ENCODE assay signal across 8 mouse cellular contexts in the genomic region with DNA sequence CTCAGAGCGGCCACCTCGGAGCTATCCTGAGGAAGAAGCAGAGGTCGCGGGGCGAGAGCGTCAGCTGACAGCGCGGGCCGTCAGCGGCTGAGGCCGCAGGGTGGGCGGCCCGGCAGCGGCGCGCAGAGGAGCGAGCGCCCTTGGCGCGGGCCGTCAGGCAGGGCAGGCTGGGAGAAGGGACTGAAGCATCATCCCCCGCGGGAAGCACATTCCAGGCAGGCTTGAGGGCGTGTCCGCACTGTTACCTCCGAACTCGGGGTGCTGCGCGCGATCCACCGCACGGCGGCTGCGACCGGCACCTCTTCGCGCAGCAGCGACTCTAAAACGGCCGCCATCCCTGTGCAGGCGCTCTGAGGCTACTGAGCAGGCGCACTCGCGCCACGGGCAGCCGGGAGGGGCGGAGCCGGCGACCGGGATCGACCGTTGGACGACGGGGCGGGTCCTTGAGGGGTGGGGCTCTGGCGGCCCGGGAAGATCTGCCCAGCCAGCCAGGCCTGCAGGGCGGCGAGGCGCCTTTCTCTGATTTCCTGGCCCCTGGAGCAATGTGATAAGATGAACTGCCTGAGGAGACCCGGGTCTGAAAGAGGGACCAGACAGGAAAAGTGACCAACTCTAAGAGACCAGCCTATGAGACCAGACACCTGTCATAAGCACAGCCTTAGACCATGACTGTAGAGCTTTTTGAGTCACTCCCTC.
DNase-seq lines count a peak whose midpoint lies in the region; ATAC-seq lines count a peak whose summit lies in the region.

No protein-coding gene starts in this region.

- no peaks in the 10 kb centered on the region for H3K9me3 ChIP-seq in hindbrain, embryonic 11.5 days (ENCODE audit: control insufficient read depth, low read length)

- H3K27ac ChIP-seq in hindbrain, embryonic 11.5 days (ENCODE audit: low read depth, low read length): peak overlapping the region; percentile 92

- H3K9ac ChIP-seq in hindbrain, embryonic 11.5 days (ENCODE audit: low read depth, low read length): peak overlapping the region; percentile 91

- H3K27me3 ChIP-seq in hindbrain, embryonic 11.5 days (ENCODE audit: control insufficient read depth, insufficient read depth, low read length): no peaks in the 10 kb centered on the region

- peak; percentile 97 for ATAC-seq in frontal cortex, adult (ENCODE audit: low TSS enrichment)
- peak; percentile 98 for ATAC-seq in hindbrain, embryonic 11.5 days (ENCODE audit: low FRiP score)

- peak overlapping the region; percentile 94 for H3K4me2 ChIP-seq in hindbrain, embryonic 11.5 days (replicated peaks; ENCODE audit: low read depth, low read length)

- no peaks in the 10 kb centered on the region for H3K36me3 ChIP-seq in hindbrain, embryonic 11.5 days (ENCODE audit: control insufficient read depth, insufficient read depth, low read length)

- DNase-seq in MEL-GATA-1-ER (ENCODE audit: extremely low read depth, low read depth): peak; percentile 73
- peak; percentile 90 for DNase-seq in cerebellum, adult 8-10 months
- peak; percentile 95 for DNase-seq in hindbrain, embryonic 11.5 days (ENCODE audit: low spot score)
- DNase-seq in layer of hippocampus, postnatal 10 days (ENCODE audit: low spot score in 2 of 2): peak; percentile 85 to 92
- DNase-seq in lung, postnatal 10 days: peak; percentile 97
- DNase-seq in ovary, postnatal 36 days (ENCODE audit: low spot score): peak; percentile 95
- DNase-seq in thymus, postnatal 25 days: peak; percentile 94

- peaks cover 4% of the 10 kb centered on the region; the same call in 1 of the 2 replicates for H3K4me1 ChIP-seq in hindbrain, embryonic 11.5 days (replicated peaks; ENCODE audit: control insufficient read depth, insufficient read depth, low read length)

- peak overlapping the region; percentile 96 for H3K4me3 ChIP-seq in hindbrain, embryonic 11.5 days (ENCODE audit: low read depth, low read length)

- under 1% methylated on average over 56 of the region's 61 CpGs for WGBS in hindbrain, embryonic 11.5 days

Comparison
In these comparisons a context has a peak if more than half of its experiments do, and no peak if none do; other contexts are left out.
1. Peak in every context shown above with its lines: DNase-seq, ATAC-seq, H3K4me3 ChIP-seq and H3K27ac ChIP-seq.